Mouse (Mus musculus): ENCODE results near the gene Tob2. TPM values are rescaled to one million over a fixed set of nuclear protein-coding genes. Genes with fewer than 3 reads are reported as not detected.

Gene Tob2
- total and polyA plus RNA-seq, 3 experiments: 5.6 to 25.3 (median 22.0) TPM

DNA sequence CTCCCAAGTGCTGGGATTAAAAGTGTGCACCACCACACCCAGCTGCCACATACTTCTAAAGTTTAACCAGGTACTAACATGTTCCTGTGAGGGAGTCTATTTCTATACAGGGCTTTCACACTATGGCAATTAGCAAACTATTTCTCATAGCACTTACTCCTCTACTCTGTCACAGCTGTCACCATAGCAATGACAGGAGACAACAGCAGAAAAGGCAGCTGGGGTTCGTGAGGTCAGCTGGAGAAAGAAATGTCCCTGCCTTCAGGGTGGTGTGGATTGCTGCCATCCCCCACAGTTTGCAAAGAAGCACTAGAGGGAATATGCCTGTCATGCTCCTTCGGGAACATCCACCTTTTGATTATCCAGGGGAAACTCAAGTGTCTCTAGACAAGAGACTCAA lies 49.8 kb downstream of the Tob2 start:
- Histone ChIP-seq H3K27ac (ENCODE audit: insufficient read depth, low read depth) (no peak overlapping the region), H3K4me1 (ENCODE audit: control insufficient read depth in 1 of 2, insufficient read depth in 2 of 2) (peaks cover 4 to 19% of the 10 kb centered on the region in 2 experiments), H3K79me2 (replicated peaks; ENCODE audit: control insufficient read depth, extremely low read depth, insufficient read depth, poor library complexity, severe bottlenecking) (peaks cover 7% of the 10 kb centered on the region; the same call in 1 of the 2 replicates), H3K4me3 (replicated peaks in 1 of 3; ENCODE audit: low read depth in 2 of 3, low read length in 2 of 3, poor library complexity in 1 of 3) (no peak overlapping the region), H3K36me3 (replicated peaks in 1 of 2; ENCODE audit: control insufficient read depth in 1 of 2, insufficient read depth in 1 of 2, low read length in 1 of 2) (no peaks in the 10 kb centered on the region), H3K27me3 (replicated peaks) (peaks cover 48% of the 10 kb centered on the region), H3K9ac (ENCODE audit: insufficient read depth, low read depth) (no peak overlapping the region), H3K4me2 (ENCODE audit: insufficient read depth, low read depth, poor library complexity, severe bottlenecking) (no peak overlapping the region), H3K9me3 (replicated peaks; ENCODE audit: low read length) (no peaks in the 10 kb centered on the region)
- in situ Hi-C loops (cut with MboI; ENCODE audit: low pct_ligation_motif_present, low pct_unique_long_range_greater_than_20kb, low sequenced_read_pairs) (no loop called here), dilution Hi-C loops (cut with MboI; ENCODE audit: extremely low pct_ligation_motif_present, extremely low pct_unique_long_range_greater_than_20kb, low sequenced_read_pairs) (no loop called here)
- TF ChIP-seq ZMIZ1 (IDR thresholded peaks at IDR 0.05; ENCODE audit: low read depth, low read length): no peak
- no peak for TF ChIP-seq CHD2 (IDR thresholded peaks at IDR 0.05; ENCODE audit: low read length)
- no peak for TF ChIP-seq TBP (conservative IDR thresholded peaks at IDR 0.05; ENCODE audit: low read depth, low read length)
- no peak for TF ChIP-seq MEF2A (IDR thresholded peaks at IDR 0.05; ENCODE audit: borderline replicate concordance, low read depth, low read length)
- TF ChIP-seq SIN3A (IDR thresholded peaks at IDR 0.05; ENCODE audit: low read length): no peak
- TF ChIP-seq RAD21 (IDR thresholded peaks at IDR 0.05; ENCODE audit: low read depth, low read length): no peak
- no peak for TF ChIP-seq BHLHE40 (IDR thresholded peaks at IDR 0.05; ENCODE audit: low read depth, low read length)
- no peak for TF ChIP-seq JUND (conservative IDR thresholded peaks at IDR 0.05; ENCODE audit: low read depth, low read length)
- no peak for DNase-seq (ENCODE audit: extremely low read depth)

DNA sequence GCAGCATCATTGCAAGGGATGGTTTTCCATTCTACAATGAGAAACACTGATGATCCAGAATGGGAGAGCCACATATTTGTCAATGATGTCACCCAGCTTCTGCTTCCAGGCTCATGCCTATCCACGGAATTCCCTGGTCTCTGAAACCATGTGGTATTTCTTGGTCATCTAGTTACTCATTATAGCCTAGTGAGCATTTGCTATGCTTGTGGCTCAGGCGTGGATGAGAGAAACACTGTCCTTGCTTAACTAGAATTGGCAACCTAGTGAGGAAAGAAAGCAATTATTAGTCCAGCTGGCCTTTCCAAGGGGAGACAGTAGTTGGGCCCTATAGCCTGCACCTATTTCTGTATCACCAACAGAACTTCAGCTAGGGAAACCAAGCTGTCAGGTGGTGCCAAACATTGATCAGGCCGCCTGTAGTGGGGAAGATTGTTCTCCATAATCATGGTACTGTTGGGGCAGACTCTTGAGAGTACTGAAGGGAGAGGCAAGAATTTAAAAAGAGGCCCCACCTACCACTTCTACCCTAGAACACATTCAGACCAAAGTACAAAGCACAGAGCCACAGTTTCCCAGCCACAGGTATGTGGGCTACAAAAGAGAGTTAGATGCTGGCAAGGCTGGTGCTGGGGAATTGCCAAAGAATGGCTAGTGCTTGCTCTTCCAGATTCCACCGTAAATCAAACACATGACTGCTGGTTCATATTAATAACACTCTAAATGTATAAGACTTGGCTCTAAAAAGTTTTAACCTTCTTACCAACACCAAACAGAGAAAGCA lies 51.8 kb downstream of the Tob2 start:
- Histone ChIP-seq H3K36me3 (replicated peaks in 1 of 2; ENCODE audit: control insufficient read depth in 1 of 2, insufficient read depth in 1 of 2, low read length in 1 of 2) (no peaks in the 10 kb centered on the region), H3K27me3 (replicated peaks) (peaks cover 53% of the 10 kb centered on the region), H3K27ac (ENCODE audit: insufficient read depth, low read depth) (no peak overlapping the region), H3K4me2 (ENCODE audit: insufficient read depth, low read depth, poor library complexity, severe bottlenecking) (no peak overlapping the region), H3K9me3 (replicated peaks; ENCODE audit: low read length) (no peaks in the 10 kb centered on the region), H3K4me3 (replicated peaks in 1 of 3; ENCODE audit: low read depth in 2 of 3, low read length in 2 of 3, poor library complexity in 1 of 3) (no peak overlapping the region), H3K4me1 (ENCODE audit: control insufficient read depth in 1 of 2, insufficient read depth in 2 of 2) (peaks cover 6 to 10% of the 10 kb centered on the region in 2 experiments), H3K79me2 (replicated peaks; ENCODE audit: control insufficient read depth, extremely low read depth, insufficient read depth, poor library complexity, severe bottlenecking) (no peaks in the 10 kb centered on the region; the same call in 1 of the 2 replicates), H3K9ac (ENCODE audit: insufficient read depth, low read depth) (no peak overlapping the region)
- DNase-seq (ENCODE audit: extremely low read depth): no peak
- in situ Hi-C loops (cut with MboI; ENCODE audit: low pct_ligation_motif_present, low pct_unique_long_range_greater_than_20kb, low sequenced_read_pairs) (no loop called here), dilution Hi-C loops (cut with MboI; ENCODE audit: extremely low pct_ligation_motif_present, extremely low pct_unique_long_range_greater_than_20kb, low sequenced_read_pairs) (no loop called here)
- TF ChIP-seq CTCF (conservative IDR thresholded peaks at IDR 0.05 in 1 of 2, IDR thresholded peaks at IDR 0.05 in 1 of 2; ENCODE audit: low read depth in 2 of 2, low read length in 2 of 2) (no peak), POLR2A (IDR thresholded peaks at IDR 0.05; ENCODE audit: low read depth, low read length) (no peak), CHD2 (IDR thresholded peaks at IDR 0.05; ENCODE audit: low read length) (no peak), MYC (IDR thresholded peaks at IDR 0.05; ENCODE audit: low read depth, low read length) (no peak), NELFE (IDR thresholded peaks at IDR 0.05; ENCODE audit: low read depth, low read length) (no peak), SIN3A (IDR thresholded peaks at IDR 0.05; ENCODE audit: low read length) (no peak), EP300 (IDR thresholded peaks at IDR 0.05; ENCODE audit: low read length) (no peak), PAX5 (IDR thresholded peaks at IDR 0.05; ENCODE audit: low read length) (no peak), CHD1 (IDR thresholded peaks at IDR 0.05; ENCODE audit: low read depth, low read length) (no peak), ELF1 (IDR thresholded peaks at IDR 0.05; ENCODE audit: low read depth, low read length) (no peak)

All from CH12.LX (cell line).